Mouse (Mus musculus) kidney, adult 2 months (tissue): ENCODE measurements around the gene Ndufb7. TPM values are rescaled to one million over a fixed set of nuclear protein-coding genes. Genes with fewer than 3 reads are reported as not detected.

ENCODE experiments used
- DNase-seq: peaks from one replicate; pipeline ENCODE4 v3.0.0; 2021
- H3K27ac ChIP-seq: fragments of 200-500 bp; 2 replicates; pipeline ENCODE4 v1.5.1; 2012; ENCODE audit warnings: low read depth, low read length, control low read depth, inconsistent platforms; ENCODE audit not compliant: insufficient read depth
- H3K27me3 ChIP-seq: fragments of 200-500 bp; replicated peaks from 2 replicates; pipeline ENCODE4 v1.6.1; 2012; ENCODE audit warnings: mild to moderate bottlenecking, moderate library complexity, low read length, inconsistent platforms; ENCODE audit not compliant: control insufficient read depth, insufficient read depth
- H3K36me3 ChIP-seq: fragments of 200-500 bp; 2 replicates; pipeline ENCODE4 v1.6.1; 2012; ENCODE audit warnings: mild to moderate bottlenecking, moderate library complexity, low read length, inconsistent platforms; ENCODE audit not compliant: control insufficient read depth, insufficient read depth
- H3K4me1 ChIP-seq: fragments of 200-500 bp; 2 replicates; pipeline ENCODE4 v1.6.1; 2011; ENCODE audit warnings: low read length; ENCODE audit not compliant: control insufficient read depth, insufficient read depth
- H3K4me3 ChIP-seq: fragments of 200-500 bp; 2 replicates; pipeline ENCODE4 v1.5.1; 2011; ENCODE audit warnings: mild to moderate bottlenecking, low read depth, low read length, control low read depth; ENCODE audit not compliant: insufficient read depth
- CTCF ChIP-seq: fragments of 200-500 bp; conservative IDR thresholded peaks from 2 replicates; pipeline ENCODE4 v1.5.1; 2011; ENCODE audit warnings: low read depth, mild to moderate bottlenecking, control low read depth, low read length, moderate library complexity, mixed read lengths; ENCODE audit not compliant: insufficient read depth, insufficient read length
- POLR2A ChIP-seq: fragments of 200-500 bp; IDR thresholded peaks from one replicate; pipeline ENCODE4 v1.6.1; 2011; ENCODE audit warnings: low read depth, low read length, control low read depth
- WGBS: fragments of 180-500 bp; shearing (Covaris S2); methylation state at CpG from one replicate; pipeline ENCODE4 v1.1.7; 2018; 5-methylcytosine and 5-hydroxymethylcytosine counted together
- polyA plus RNA-seq: library from polyadenylated mRNA; depleted of rRNA; stranded (reverse); fragments of >200 nt; gene quantifications from 2 replicates; pipeline ENCODE4 v1.2.3, GENCODE M21; 2012

The Ndufb7 gene
- polyA plus RNA-seq, 1 experiment = 720 TPM

GRCm38 (mm10) chr8:83576921-83577320 is 10.4 kb downstream of the Ndufb7 start:
- Histone ChIP-seq H3K27me3 (no peaks in the 10 kb centered on the region), H3K36me3 (peaks cover 1% of the 10 kb centered on the region; the same call in 1 of the 2 replicates), H3K4me3 (no peak overlapping the region), H3K4me1 (peaks cover 46% of the 10 kb centered on the region), H3K27ac (0 out of 2 replicates have a peak overlapping the region, but pooled peaks have one; percentile 4)
- WGBS = 55% methylated on average over 4 of the region's 4 CpGs
- TF ChIP-seq POLR2A (no peak), CTCF (no peak)
- DNase-seq = no peak

- no peak overlapping the region for H3K27ac ChIP-seq
- H3K4me3 ChIP-seq = no peak overlapping the region
- no peaks in the 10 kb centered on the region for H3K27me3 ChIP-seq
- WGBS = 31% methylated on average over 9 of the region's 9 CpGs
- DNase-seq = no peak
- peaks cover 50% of the 10 kb centered on the region for H3K4me1 ChIP-seq
- TF ChIP-seq CTCF = no peak
- TF ChIP-seq POLR2A = no peak
- H3K36me3 ChIP-seq = no peaks in the 10 kb centered on the region
Observed at GRCm38 (mm10) chr8:83577384-83577791, 10.9 kb downstream of the Ndufb7 start.

DNA sequence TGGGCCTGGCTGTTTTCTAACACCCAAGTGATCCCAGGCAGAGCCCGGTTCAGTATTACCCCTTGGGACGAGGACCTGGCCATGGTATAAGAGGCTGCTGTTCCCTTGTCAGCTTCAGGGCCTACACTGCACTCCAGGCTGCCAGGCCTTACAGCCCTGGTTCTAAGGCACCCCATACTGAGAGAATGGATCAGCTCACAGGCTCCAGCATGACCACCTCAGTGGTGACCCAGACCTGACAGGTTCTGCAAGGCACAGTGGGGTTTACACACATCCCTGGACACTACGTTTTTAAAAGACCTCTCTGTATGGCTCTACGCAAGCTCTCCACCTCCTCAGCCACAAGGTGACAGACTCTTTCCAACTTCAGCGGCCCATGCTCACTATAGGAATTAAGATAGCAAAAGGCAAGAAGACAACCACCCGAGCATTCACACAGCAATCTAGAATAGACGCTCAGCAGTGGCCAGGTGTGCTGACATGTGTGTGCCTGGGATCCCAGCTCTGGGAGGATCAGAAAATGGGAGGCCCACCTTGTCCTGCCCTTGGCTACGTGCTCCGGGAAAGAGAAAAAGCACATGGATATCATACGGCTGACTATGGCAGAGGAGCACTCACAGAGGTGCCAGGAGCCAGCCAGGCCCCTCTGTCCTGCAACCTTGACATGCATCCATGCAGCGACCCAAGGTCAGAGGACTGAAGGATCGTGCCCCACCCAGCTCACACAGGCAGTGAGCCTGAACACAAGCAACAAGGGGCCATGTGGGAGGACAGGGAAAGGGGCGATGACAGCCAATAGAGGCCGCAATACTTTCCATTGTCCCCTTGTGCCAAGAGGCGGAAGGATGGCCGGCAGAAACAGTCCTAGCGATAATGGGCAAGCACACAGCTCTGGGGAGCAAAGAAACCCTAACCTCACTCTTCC is 11.9 kb downstream of the Ndufb7 start:
- no peaks in the 10 kb centered on the region for H3K27me3 ChIP-seq
- 60% methylated on average over 17 of the region's 17 CpGs for WGBS
- no peak for DNase-seq
- no peak overlapping the region for H3K4me3 ChIP-seq
- no peaks in the 10 kb centered on the region for H3K36me3 ChIP-seq
- no peak for TF ChIP-seq CTCF
- no peak for TF ChIP-seq POLR2A
- no peak overlapping the region for H3K27ac ChIP-seq
- H3K4me1 ChIP-seq = peaks cover 51% of the 10 kb centered on the region

GRCm38 (mm10) chr8:83579676-83580075 is 13.2 kb downstream of the Ndufb7 start:
- H3K27ac ChIP-seq = no peak overlapping the region

DNA sequence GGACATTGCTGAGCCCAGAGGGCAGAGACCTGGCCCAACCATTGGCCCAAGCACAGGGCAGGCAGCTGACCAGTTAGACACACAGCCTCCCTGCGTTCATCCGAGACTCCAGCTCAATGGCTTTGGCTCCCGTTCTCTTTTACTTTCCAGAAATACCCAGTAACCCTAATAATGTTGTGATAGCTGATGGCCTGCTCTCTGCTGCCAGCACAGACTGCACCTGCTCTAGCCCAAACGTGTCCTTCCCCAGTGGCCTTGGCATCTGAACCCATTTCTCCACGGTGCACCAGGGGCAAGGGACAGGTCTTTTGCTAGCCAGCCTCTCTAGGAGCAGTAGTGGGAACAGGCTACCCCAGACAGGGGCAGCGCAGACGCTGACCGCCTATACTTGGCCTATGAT is 14.4 kb downstream of the Ndufb7 start:
- no peaks in the 10 kb centered on the region for H3K36me3 ChIP-seq
- 50% methylated on average over 8 of the region's 8 CpGs for WGBS
- no peak overlapping the region for H3K27ac ChIP-seq
- DNase-seq = no peak
- no peak for TF ChIP-seq POLR2A
- TF ChIP-seq CTCF = no peak
- peaks cover 48% of the 10 kb centered on the region for H3K4me1 ChIP-seq
- no peak overlapping the region for H3K4me3 ChIP-seq
- no peaks in the 10 kb centered on the region for H3K27me3 ChIP-seq

More at GRCm38 (mm10) chr8:83579676-83580075, 13.2 kb downstream of the Ndufb7 start:
- WGBS = 80% methylated on average over 8 of the region's 8 CpGs
- no peak for TF ChIP-seq POLR2A
- DNase-seq = no peak
- Histone ChIP-seq H3K27me3 (no peaks in the 10 kb centered on the region), H3K4me3 (no peak overlapping the region), H3K36me3 (no peaks in the 10 kb centered on the region), H3K4me1 (peaks cover 46% of the 10 kb centered on the region)

GRCm38 (mm10) chr8:83582226-83582625 is 15.8 kb downstream of the Ndufb7 start:
- Histone ChIP-seq H3K4me3 (no peak overlapping the region), H3K4me1 (peaks cover 39% of the 10 kb centered on the region), H3K36me3 (no peaks in the 10 kb centered on the region), H3K27ac (no peak overlapping the region), H3K27me3 (no peaks in the 10 kb centered on the region)
- DNase-seq = no peak
- 55% methylated on average over 8 of the region's 8 CpGs for WGBS
- TF ChIP-seq POLR2A (no peak), CTCF (no peak)

- WGBS = 77% methylated on average over 15 of the region's 15 CpGs
- H3K27me3 ChIP-seq = no peaks in the 10 kb centered on the region
- H3K36me3 ChIP-seq = no peaks in the 10 kb centered on the region
- TF ChIP-seq CTCF (no peak), POLR2A (no peak)
- H3K27ac ChIP-seq = no peak overlapping the region
- DNase-seq = no peak
- peaks cover 42% of the 10 kb centered on the region for H3K4me1 ChIP-seq
- no peak overlapping the region for H3K4me3 ChIP-seq
Observed at GRCm38 (mm10) chr8:83583236-83583635, 16.8 kb downstream of the Ndufb7 start.

GRCm38 (mm10) chr8:83584771-83585170 is 18.3 kb downstream of the Ndufb7 start:
- H3K4me1 ChIP-seq = peaks cover 38% of the 10 kb centered on the region
- WGBS = 66% methylated on average over 1 of the region's 1 CpGs

More at GRCm38 (mm10) chr8:83584771-83585170, 18.3 kb downstream of the Ndufb7 start:
- DNase-seq = no peak
- TF ChIP-seq CTCF (no peak), POLR2A (no peak)
- Histone ChIP-seq H3K27me3 (no peaks in the 10 kb centered on the region), H3K27ac (no peak overlapping the region), H3K4me3 (no peak overlapping the region), H3K36me3 (no peaks in the 10 kb centered on the region)
